Mouse (Mus musculus): ENCODE results near the gene Dcaf12l1. TPM values are rescaled to one million over a fixed set of nuclear protein-coding genes. Genes with fewer than 3 reads are reported as not detected.

Gene Dcaf12l1
- not detected for polyA plus RNA-seq (2017; shearing (Covaris generic))

DNA sequence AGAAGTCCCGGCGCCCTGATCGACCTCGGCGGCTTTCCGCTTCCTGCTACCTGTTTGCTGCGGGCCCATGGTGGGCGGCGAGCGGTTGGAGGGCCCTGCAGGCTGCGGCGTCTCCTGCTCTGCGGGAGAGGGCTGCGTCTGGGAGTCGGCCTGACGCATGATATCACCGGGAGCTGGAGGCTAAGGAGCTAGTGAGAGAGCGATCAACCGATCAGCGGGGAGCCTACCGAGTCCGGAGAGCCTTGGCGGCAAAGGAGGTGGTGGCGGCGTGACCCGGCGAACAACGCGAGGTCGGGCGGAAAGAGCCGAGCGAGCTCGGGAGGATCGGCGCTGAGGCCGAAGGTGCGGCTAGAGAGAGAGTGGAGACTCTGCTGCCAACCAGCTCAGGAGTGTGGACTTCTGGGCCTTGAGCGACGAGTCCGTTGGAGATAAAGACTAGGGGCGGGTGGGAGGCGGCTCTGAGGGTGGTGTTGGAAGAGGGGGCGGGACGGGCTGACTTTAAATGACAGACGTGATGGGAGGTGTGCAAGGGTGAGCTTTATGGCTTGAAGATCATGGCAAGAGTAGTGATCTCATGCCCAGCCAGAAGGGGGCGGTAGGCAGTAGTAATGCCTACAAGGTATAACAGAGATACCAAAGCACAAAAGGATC, at the start of gene Dcaf12l1:
Gene Dcaf12l1, minus strand, starts transcription at position 437 of the 651 bp plus-strand sequence.

Data from inflammation-experienced regulatory T-cells, adult 16 weeks (primary cell).